Mouse (Mus musculus): ENCODE results near the gene Rcor1.

GRCm38 (mm10) chr12:110993226-110993625 lies 45.9 kb upstream of the Rcor1 start:
- TF ChIP-seq POLR2A (IDR thresholded peaks at IDR 0.05; ENCODE audit: low read depth, low read length), result no peak
- TF ChIP-seq CTCF (conservative IDR thresholded peaks at IDR 0.05; ENCODE audit: insufficient read depth, insufficient read length, low read depth, low read length), result no peak
